Mouse (Mus musculus) embryonic facial prominence, embryonic 13.5 days (tissue): ENCODE measurements around the gene Piwil1. TPM values are rescaled to one million over a fixed set of nuclear protein-coding genes. Genes with fewer than 3 reads are reported as not detected.
"Not testable (repeated sequence)": the region's sequence is repeated elsewhere in the genome, so short reads cannot be mapped to it uniquely, and the experiment has no call there.

Experiments used
- ATAC-seq: fragments of 200-750 bp; cut with Nextera tagmentation; 2 replicates; pipeline ENCODE4 v1.8.0; 2017; ENCODE audit warnings: low read depth; ENCODE audit not compliant: insufficient number of reproducible peaks, insufficient read depth, low FRiP score, low TSS enrichment
- H3K27ac ChIP-seq: fragments of 300-500 bp; sonication (generic); 2 replicates; pipeline ENCODE4 v1.5.1; 2015; ENCODE audit warnings: moderate library complexity, mild to moderate bottlenecking, inconsistent platforms
- H3K27me3 ChIP-seq: fragments of 300-500 bp; sonication (generic); 2 replicates; pipeline ENCODE4 v1.6.1; 2015; ENCODE audit warnings: mild to moderate bottlenecking, inconsistent platforms
- H3K36me3 ChIP-seq: fragments of 300-500 bp; sonication (generic); 2 replicates; pipeline ENCODE4 v1.6.1; 2015; ENCODE audit warnings: mild to moderate bottlenecking, inconsistent platforms
- H3K4me1 ChIP-seq: fragments of 300-500 bp; sonication (generic); 2 replicates; pipeline ENCODE4 v1.6.1; 2015; ENCODE audit warnings: inconsistent platforms
- H3K4me2 ChIP-seq: fragments of 300-500 bp; sonication (generic); 2 replicates; pipeline ENCODE4 v1.6.1; 2015; ENCODE audit warnings: moderate library complexity, mild to moderate bottlenecking, inconsistent platforms
- H3K4me3 ChIP-seq: fragments of 300-500 bp; sonication (generic); 2 replicates; pipeline ENCODE4 v1.5.1; 2015; ENCODE audit warnings: mild to moderate bottlenecking, inconsistent platforms
- H3K9ac ChIP-seq: fragments of 300-500 bp; sonication (generic); 2 replicates; pipeline ENCODE4 v1.6.1; 2015; ENCODE audit warnings: mild to moderate bottlenecking, inconsistent platforms
- H3K9me3 ChIP-seq: fragments of 300-500 bp; sonication (generic); 2 replicates; pipeline ENCODE4 v1.6.1; 2016; ENCODE audit warnings: inconsistent platforms
- WGBS: fragments of 180-500 bp; shearing (Covaris S2); methylation state at CpG from one replicate; pipeline ENCODE4 v1.1.7; 2015; ENCODE audit warnings: mixed read lengths; 5-methylcytosine and 5-hydroxymethylcytosine counted together
- polyA plus RNA-seq: library from polyadenylated mRNA; unstranded; fragments of >200 nt; fragmentation: Nextera tagmentation; extraction: Ambion mirVana; gene quantifications from 2 replicates; pipeline ENCODE4 v1.2.1, GENCODE M21; 2015

Gene Piwil1
- polyA plus RNA-seq, 1 experiment from 2014 or later = not detected

DNA sequence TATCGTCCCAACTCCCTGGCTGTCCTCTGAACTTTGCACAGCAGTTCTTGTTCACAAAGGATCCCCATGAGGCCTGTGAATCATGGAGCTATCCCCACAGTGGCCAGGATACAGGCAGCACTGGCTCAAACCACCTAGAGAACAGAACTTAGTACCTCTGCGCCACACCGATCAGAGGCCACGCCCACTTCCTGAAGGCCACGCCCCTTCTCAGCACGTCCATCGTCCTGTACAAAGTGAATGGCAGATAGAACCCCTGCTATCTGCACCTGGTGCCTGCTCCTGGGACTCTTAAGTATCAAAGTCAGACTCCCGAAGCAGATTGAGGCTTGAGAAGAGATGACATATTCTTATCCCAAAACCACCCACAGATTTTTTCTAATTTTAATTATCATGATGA is 8.3 kb downstream of the Piwil1 start:
- Histone ChIP-seq H3K27ac (no peak overlapping the region), H3K4me3 (no peak overlapping the region), H3K36me3 (no peaks in the 10 kb centered on the region), H3K27me3 (no peaks in the 10 kb centered on the region), H3K9ac (no peak overlapping the region), H3K4me1 (peaks cover 15% of the 10 kb centered on the region), H3K4me2 (no peak overlapping the region), H3K9me3 (0 out of 2 replicates have a peak, but pooled peaks cover 3% of the 10 kb centered on the region)
- no peak for ATAC-seq
- 30% methylated on average over 8 of the region's 8 CpGs for WGBS

DNA sequence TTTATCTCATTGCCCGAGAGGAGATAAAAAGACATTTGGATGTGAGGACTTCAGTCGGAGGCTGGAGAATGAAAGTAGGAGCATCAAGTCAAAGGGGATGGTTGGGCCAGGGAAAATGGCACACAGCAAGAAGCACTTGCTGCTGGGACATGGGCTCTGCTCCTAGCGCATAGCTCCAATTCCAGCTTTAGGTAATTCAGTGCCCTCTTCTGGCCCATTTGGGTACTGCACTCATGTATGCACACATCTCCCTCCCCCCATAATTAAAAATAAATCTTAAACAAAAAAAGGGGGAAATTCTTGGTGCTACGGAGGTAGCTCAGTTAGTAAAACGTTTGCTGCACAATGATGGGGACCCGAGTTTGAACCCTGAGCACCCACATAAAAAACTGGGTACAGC is 9.5 kb downstream of the Piwil1 start:
- no peak for ATAC-seq
- Histone ChIP-seq H3K4me2 (no peak overlapping the region), H3K9ac (no peak overlapping the region), H3K4me1 (peaks cover 15% of the 10 kb centered on the region), H3K27ac (no peak overlapping the region), H3K36me3 (no peaks in the 10 kb centered on the region), H3K9me3 (no peaks in the 10 kb centered on the region), H3K4me3 (no peak overlapping the region), H3K27me3 (no peaks in the 10 kb centered on the region)
- WGBS = 84% methylated on average over 6 of the region's 6 CpGs

DNA sequence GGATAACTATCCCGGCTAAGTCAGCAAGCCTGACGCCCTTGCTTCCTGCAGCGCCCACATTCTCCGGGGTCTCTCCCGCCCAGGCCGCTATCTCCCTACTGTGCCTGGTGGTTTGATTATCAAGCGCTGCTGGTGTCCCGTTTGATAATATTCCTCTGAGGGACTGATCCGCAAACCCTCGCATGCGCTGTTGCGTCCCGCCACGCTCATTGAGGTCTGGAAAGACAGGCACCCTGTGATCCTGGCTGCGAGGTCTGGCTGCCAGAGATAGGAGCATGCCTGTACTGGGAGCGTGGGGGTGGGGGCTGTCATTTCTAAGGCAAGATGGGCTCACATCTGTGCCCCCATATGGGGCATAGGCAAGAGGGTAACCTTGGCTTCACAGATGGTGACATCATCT is 12.8 kb downstream of the Piwil1 start:
- 79% methylated on average over 16 of the region's 16 CpGs for WGBS
- Histone ChIP-seq H3K27ac (no peak overlapping the region), H3K9me3 (no peaks in the 10 kb centered on the region), H3K9ac (no peak overlapping the region), H3K36me3 (no peaks in the 10 kb centered on the region), H3K4me1 (peaks cover 15% of the 10 kb centered on the region), H3K4me3 (no peak overlapping the region), H3K4me2 (no peak overlapping the region), H3K27me3 (no peaks in the 10 kb centered on the region)
- no peak for ATAC-seq

DNA sequence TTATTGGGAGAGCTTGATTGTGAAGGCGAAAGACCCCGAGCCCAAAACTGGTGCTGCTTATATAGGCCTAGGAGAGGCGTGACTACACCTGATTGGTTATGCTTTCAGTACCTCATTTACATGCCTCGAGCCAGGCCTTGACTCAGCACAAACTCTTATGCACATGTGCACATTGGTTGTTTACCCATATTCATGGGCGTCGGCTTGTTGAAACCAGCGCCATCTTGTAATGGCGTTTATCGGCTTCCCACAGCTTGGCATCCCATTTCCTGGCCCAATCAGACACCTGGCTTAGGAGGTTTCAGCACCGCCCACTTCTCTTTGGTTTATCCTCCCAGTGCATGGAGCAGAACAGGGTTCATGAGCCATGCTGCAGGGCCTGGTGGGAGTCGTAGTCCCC is 18.1 kb downstream of the Piwil1 start:
- H3K9ac ChIP-seq, H3K27ac ChIP-seq, H3K36me3 ChIP-seq, H3K4me2 ChIP-seq, H3K4me1 ChIP-seq, H3K4me3 ChIP-seq, H3K9me3 ChIP-seq, H3K27me3 ChIP-seq, ATAC-seq: not testable (repeated sequence)
- 89% methylated on average over 11 of the region's 11 CpGs for WGBS

DNA sequence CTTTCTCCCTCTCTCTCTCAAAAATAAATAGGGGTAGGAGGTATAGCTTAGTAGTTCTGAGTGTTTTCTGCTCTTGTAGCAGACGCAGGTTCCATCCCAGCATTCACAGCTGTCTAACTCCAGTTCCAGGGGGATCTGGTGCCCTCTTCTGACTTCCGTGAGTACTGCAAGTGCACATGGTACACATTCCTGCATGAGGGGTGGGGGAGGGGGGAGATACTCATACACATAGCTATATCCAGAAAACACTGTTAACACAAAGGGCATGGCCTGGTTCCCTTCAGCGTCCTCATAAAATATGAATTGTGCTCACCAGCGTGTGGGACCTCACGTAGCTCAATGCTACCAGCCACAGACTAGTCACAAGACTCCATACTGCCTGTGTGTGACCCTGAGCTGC is 27.0 kb downstream of the Piwil1 start:
- H3K9me3 ChIP-seq = no peaks in the 10 kb centered on the region
- no peak overlapping the region for H3K4me2 ChIP-seq
- H3K4me3 ChIP-seq = no peak overlapping the region
- no peaks in the 10 kb centered on the region for H3K27me3 ChIP-seq
- H3K4me1 ChIP-seq = no peaks in the 10 kb centered on the region
- no peaks in the 10 kb centered on the region for H3K36me3 ChIP-seq
- ATAC-seq = no peak
- WGBS = 74% methylated on average over 5 of the region's 5 CpGs
- no peak overlapping the region for H3K9ac ChIP-seq
- H3K27ac ChIP-seq = no peak overlapping the region

DNA sequence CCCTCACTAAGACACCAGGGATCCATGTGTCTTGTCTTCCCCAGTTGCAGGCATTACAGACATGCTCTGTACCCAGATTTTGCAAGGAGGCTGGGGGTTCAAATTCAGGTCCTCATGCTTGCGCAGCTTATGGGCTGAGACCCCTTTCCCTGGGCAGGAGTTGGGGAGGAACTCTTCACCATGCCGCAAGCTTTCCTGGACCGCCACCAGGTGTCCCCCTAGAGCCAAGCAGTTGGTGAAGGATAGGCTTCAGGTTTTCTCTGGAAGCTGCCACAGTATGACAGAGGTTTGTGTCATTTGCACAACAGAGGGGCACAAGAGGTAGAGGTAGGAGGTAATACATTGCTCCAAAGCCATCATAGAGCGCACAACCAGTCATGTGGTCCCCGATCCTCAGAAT is 28.3 kb downstream of the Piwil1 start:
- Histone ChIP-seq H3K9ac (no peak overlapping the region), H3K36me3 (no peaks in the 10 kb centered on the region), H3K9me3 (no peaks in the 10 kb centered on the region), H3K4me1 (no peaks in the 10 kb centered on the region), H3K27me3 (peaks cover 3% of the 10 kb centered on the region; the same call in 1 of the 2 replicates), H3K4me2 (no peak overlapping the region), H3K27ac (no peak overlapping the region), H3K4me3 (no peak overlapping the region)
- no peak for ATAC-seq
- 43% methylated on average over 5 of the region's 5 CpGs for WGBS

DNA sequence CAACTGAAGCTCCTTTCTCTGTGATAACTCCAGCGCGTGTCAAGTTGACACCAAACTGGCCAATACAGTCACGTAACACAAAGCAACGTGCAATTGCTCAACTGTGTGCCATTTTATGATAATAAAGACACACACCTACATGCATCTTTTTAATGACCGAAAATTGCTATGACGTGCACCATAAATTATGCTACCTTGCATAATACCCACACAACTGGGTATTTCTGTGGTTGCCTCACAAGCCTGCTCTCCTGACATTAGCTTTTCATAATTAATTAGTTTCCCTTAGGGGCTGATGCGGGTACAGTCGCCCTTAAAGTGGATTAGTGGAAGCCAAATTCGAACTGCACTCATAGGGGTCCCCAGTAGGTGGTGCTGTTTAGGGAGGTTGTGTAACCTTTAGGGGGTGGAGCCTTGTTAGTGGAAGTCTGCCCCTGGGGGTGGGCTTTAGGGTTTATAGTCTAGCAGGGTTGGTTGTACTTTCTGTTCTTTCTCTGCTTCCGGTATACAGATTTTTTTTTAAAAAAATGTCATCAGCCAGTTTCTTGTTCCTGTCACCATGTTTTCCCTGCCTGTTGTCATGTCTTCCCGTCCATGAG is 30.2 kb downstream of the Piwil1 start:
- no peaks in the 10 kb centered on the region for H3K36me3 ChIP-seq
- H3K27ac ChIP-seq = no peak overlapping the region
- no peak overlapping the region for H3K4me2 ChIP-seq
- H3K9ac ChIP-seq = no peak overlapping the region
- H3K4me1 ChIP-seq = no peaks in the 10 kb centered on the region
- no peaks in the 10 kb centered on the region for H3K9me3 ChIP-seq
- peaks cover 9% of the 10 kb centered on the region; the same call in 1 of the 2 replicates for H3K27me3 ChIP-seq
- 68% methylated on average over 11 of the region's 11 CpGs for WGBS
- no peak for ATAC-seq
- H3K4me3 ChIP-seq = no peak overlapping the region

DNA sequence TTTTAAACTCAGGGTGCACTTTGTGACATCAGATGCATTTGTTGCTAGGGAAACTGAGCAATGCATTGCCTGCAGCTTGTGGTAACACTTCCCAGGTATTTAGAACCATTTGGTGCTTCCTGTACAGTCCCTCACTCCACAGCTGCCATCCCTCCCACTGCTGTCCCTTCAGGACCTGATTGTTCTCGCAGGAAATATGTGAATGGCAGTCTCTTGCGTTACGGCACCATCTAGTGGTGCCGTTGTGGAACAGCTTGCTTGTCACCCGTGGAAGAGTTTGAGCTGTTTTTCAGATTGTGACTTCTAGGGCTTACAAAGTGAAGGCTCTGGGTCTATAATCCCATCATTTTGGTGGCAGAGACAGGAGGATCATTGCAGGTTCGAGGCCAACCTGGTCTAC is 31.6 kb downstream of the Piwil1 start:
- H3K27me3 ChIP-seq = peaks cover 14% of the 10 kb centered on the region
- no peak overlapping the region for H3K27ac ChIP-seq
- WGBS = 4% methylated on average over 6 of the region's 6 CpGs
- no peaks in the 10 kb centered on the region for H3K4me1 ChIP-seq
- ATAC-seq = no peak
- H3K4me2 ChIP-seq = no peak overlapping the region
- H3K36me3 ChIP-seq = no peaks in the 10 kb centered on the region
- no peak overlapping the region for H3K9ac ChIP-seq
- no peak overlapping the region for H3K4me3 ChIP-seq
- no peaks in the 10 kb centered on the region for H3K9me3 ChIP-seq

DNA sequence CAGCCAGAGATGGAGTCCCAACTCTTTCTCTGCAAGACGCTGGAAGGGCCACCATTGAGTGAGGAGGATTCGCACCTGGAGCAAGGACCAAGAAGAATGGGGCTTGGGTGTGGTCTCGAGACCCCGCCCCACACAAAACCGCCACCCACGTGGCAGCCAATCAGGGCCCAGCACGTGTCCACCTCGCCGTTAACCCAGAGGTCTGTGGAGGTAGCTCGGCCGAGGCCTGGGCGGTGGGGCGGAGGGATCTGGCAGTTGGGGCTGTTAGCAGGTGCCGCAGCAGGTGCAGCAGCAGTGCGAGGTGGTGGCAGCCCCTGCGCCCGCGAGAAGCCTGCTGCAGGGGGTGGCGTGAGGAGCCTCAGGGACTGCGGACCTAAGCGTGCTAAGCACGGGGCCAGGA is 33.6 kb downstream of the Piwil1 start:
- H3K9ac ChIP-seq = no peak overlapping the region
- no peaks in the 10 kb centered on the region for H3K9me3 ChIP-seq
- no peak for ATAC-seq
- no peak overlapping the region for H3K4me2 ChIP-seq
- peaks cover 11% of the 10 kb centered on the region for H3K4me1 ChIP-seq
- H3K4me3 ChIP-seq = no peak overlapping the region
- H3K27ac ChIP-seq = no peak overlapping the region
- H3K27me3 ChIP-seq = peaks cover 24% of the 10 kb centered on the region
- no peaks in the 10 kb centered on the region for H3K36me3 ChIP-seq
- 79% methylated on average over 22 of the region's 22 CpGs for WGBS

DNA sequence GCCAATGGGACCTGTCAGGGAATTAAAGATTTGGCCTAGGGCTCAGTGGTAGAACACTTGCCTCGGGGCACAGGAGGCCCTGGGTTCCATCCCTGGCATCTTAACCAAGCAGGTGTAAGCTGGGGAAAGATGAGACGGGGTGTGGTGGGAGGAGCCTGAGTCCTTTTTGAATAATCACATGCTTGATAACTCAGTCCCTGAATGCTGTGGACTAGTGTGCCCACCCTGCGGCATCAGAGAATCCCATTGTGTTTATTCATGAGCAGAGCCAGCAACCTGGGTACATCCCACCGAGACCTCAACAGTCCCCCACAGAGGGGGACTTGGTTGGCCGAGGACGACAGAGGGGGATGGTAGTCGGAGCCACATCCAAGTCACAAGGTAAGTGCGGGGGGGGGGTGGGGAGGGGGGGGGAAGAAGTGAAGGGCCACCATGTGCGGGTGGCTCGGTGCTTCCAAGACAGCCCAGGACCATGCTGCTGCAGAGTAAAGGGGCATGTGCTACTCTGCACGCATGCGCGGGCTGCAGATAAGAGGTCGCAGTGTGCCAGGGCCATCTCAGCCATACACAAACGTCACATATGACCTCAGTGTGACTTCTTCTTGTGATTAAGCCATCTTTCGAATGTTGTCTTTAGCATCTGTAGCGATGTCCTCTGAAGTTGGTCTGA is 37.0 kb downstream of the Piwil1 start:
- H3K9me3 ChIP-seq = no peaks in the 10 kb centered on the region
- H3K27ac ChIP-seq = no peak overlapping the region
- no peak overlapping the region for H3K9ac ChIP-seq
- H3K27me3 ChIP-seq = peaks cover 28% of the 10 kb centered on the region
- WGBS = 16% methylated on average over 16 of the region's 17 CpGs
- H3K4me1 ChIP-seq = peaks cover 11% of the 10 kb centered on the region
- no peaks in the 10 kb centered on the region for H3K36me3 ChIP-seq
- ATAC-seq = no peak
- peak overlapping the region; percentile 27 for H3K4me2 ChIP-seq
- H3K4me3 ChIP-seq = no peak overlapping the region

DNA sequence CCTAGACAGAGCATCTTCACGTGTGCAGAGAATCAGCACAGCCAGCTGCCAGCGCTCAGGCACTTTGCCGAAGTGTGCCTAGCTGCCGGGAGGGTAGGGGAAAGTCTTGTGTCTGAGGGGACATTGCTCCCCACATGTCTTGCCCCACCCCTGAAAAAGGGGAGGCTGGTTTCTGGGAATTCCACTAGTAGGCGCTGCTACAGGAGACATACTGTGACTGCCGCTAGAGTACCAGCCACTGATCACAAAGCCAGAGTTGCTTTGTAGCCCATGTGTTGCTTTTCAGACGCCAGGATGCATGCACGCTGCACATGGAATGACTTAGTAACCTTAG is 37.5 kb downstream of the Piwil1 start:
- Histone ChIP-seq H3K4me3 (no peak overlapping the region), H3K27ac (no peak overlapping the region), H3K9ac (no peak overlapping the region), H3K4me2 (peak overlapping the region; percentile 27), H3K9me3 (no peaks in the 10 kb centered on the region), H3K36me3 (no peaks in the 10 kb centered on the region), H3K27me3 (peaks cover 28% of the 10 kb centered on the region), H3K4me1 (peaks cover 11% of the 10 kb centered on the region)
- ATAC-seq = 0 out of 2 replicates have a peak, but pooled peaks have one; percentile 33
- WGBS = 18% methylated on average over 8 of the region's 8 CpGs

DNA sequence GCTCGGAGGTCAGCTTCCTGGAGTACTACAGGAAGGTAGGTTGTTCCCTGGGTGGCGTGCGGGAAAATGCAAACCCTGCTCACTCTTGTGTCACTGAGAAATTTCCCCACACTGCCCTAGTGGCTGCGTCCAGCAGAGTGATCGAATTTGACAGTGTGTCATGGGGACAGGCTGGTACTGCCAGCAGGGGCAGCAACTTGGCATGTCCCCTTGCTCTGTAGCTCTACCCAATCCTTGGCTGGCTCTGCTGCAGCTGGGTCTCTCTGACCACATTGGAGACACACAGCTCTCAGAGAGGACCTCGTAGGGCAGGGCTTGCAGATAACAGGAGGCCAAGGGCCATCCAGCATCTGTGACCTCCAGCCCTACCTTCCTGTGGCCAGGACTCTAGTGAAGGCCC is 42.0 kb downstream of the Piwil1 start:
- H3K27ac ChIP-seq = no peak overlapping the region
- no peaks in the 10 kb centered on the region for H3K36me3 ChIP-seq
- no peak overlapping the region for H3K4me3 ChIP-seq
- peaks cover 11% of the 10 kb centered on the region for H3K4me1 ChIP-seq
- no peaks in the 10 kb centered on the region for H3K9me3 ChIP-seq
- no peak for ATAC-seq
- WGBS = 83% methylated on average over 6 of the region's 6 CpGs
- H3K27me3 ChIP-seq = peaks cover 10% of the 10 kb centered on the region; the same call in 1 of the 2 replicates
- no peak overlapping the region for H3K9ac ChIP-seq
- no peak overlapping the region for H3K4me2 ChIP-seq
